Mouse (Mus musculus) cerebellum, adult 9-11 months (tissue): ENCODE results near the gene Acyp1.
"Not testable (repeated sequence)": the region's sequence is repeated elsewhere in the genome, so short reads cannot be mapped to it uniquely, and the experiment has no call there.

ENCODE experiments used
- DNase-seq: peaks from one replicate; pipeline ENCODE4 v3.0.0; 2022

The Acyp1 gene

GRCm38 (mm10) chr12:85281756-85282155 lies 6.5 kb downstream of the Acyp1 start:
- not testable (repeated sequence) for DNase-seq

DNA sequence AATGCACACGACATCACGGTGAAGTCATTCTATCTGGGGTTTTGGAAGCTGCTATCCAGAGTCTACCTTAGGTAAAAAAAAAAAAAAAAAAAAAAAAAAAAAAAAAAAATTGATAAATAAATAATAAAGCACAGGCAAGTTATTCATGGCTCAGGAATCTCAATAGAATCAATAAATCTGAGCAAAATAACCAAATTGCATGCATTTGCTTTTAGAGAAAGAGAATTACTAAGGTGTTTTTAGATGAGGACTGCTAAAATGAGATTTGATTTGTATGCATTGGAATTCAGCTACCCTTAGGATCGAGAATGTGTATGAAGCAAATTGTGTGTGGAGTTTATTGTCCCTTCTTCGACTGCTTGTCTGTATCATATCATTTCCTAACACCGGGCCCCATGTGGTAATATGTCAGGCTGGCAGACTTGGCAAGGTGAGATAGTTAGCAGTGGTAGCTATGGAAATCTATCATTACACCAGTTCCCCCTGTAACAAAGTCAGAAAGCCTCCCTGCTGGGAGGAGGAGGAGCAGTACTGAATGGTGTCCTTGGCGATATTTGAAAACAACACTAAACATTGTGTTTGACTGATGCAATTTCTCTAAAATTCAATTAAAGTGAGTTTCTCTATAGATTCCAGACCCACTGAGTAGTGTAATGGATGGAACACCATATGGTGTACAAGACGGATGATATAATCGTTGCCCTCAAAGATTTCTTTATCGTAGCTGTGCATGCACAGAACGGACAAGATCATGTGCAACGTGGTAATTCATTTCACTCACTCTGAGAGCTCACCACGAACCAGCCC lies 7.2 kb downstream of the Acyp1 start:
- DNase-seq: peak; percentile 34

GRCm38 (mm10) chr12:85280105-85280844 lies 8.0 kb downstream of the Acyp1 start:
- DNase-seq: peak; percentile 98

DNA sequence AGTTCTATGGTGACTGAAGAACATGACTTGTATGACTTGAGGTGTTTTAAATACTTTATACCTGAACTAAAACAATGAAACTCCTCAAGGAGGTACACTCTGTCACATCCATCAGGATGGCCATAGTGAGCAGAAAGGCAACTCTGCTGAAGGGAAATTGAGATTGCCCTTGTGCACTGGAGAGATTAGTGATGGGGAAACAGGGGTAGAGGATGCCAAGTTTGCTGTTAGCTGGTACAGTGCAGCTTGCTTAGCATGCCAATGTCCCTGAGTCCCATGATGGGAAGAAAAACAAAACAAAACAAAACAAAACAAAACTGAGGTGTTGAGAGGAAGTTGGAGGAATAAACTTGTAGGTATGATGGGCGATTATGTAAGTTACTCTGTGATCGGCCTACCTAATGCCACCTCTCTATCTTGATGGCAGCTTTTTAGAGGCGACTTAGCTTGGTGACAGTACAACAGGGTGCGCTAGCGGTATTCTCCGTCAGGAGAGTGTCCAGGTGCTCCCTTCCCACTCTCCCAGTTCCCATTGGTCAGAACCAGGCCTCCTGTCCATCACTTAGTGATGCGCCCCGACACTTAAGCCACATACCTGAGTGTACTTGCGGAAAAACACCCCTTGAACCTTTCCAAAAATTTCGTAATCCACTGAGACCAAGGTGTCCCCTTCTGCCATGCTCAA lies 8.7 kb downstream of the Acyp1 start:
- DNase-seq: peak; percentile 70

DNA sequence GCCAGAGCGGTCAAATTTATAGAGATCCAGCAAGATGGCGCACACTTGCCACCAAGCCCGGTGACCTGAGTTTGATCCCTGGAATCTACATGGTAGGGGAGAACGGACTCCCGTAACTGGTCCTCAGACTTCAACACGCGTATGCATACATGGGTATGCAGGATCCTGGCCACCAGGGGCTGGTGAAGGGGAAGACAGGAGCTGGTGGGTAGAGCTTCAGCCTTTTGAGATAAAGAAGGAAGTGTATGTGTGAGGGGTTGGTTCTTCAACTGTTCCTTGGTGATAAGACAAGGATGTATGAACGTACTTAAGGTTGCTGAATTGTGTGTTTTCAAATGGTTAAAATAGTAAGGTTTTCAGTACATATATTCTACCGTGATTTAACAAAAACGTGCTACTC lies 9.3 kb downstream of the Acyp1 start:
- DNase-seq: peak; percentile 30

GRCm38 (mm10) chr12:85276273-85276672 lies 12.0 kb downstream of the Acyp1 start:
- DNase-seq: no peak

- DNase-seq: no peak
Observed at GRCm38 (mm10) chr12:85273508-85273907, 14.7 kb downstream of the Acyp1 start.

DNA sequence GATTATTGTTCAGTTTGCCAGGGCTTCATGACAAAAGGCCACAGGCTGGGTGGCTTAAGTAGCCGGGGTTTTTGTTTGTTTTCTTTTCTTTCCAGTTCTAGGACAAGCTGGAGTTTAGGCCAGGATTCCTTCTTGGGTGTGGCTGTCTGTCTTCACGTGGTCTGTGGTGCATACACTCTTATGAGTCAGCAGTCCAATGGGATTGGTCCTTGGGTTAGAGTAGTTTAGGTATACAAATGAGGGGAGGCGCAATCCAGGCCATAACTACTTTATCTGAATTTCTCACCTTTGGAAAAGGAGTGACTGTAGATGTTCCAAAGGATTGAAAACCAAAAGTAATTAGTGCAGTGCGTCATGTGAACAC lies 16.4 kb downstream of the Acyp1 start:
- no peak for DNase-seq

DNA sequence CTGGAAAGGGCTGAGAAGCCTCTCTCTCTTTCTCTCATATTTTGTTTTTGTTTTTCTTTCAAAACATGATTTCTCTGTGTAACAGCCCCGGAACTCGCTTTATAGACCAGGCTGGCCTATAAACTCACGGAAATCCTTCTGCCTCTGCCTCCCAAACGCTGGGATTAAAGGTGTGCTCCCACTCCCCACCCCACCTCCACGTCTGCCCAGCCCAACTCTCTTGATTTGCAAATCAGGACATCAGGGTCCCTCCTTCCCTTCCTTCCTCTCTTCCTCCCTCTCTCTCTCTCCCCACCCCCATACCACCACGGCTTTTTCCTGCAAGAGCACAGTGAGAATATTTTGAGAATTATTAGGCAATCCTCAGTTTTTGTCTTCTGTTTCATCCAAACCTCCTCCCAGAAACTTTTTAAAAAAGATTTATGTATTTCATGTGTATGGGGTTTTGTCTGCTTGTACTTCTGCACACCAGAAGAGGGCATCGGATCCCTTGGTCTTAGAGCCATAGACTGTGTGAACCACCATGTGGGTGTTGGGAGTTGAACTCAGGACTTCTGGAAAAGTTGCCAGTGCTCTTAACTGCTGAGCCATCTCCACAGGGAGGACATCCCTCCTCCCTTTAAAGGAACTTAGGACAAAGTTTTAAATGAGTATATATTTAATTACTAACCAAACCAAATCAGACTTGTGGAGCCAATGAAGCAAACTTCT lies 17.0 kb downstream of the Acyp1 start:
- DNase-seq: no peak

GRCm38 (mm10) chr12:85270319-85270718 lies 17.9 kb downstream of the Acyp1 start, which contains the start of gene Mlh3:
Gene Mlh3, minus strand, starts transcription at chr12:85270599.
- peak; percentile 97 for DNase-seq

- no peak for DNase-seq
Observed at GRCm38 (mm10) chr12:85269821-85270220, 18.4 kb downstream of the Acyp1 start.

DNA sequence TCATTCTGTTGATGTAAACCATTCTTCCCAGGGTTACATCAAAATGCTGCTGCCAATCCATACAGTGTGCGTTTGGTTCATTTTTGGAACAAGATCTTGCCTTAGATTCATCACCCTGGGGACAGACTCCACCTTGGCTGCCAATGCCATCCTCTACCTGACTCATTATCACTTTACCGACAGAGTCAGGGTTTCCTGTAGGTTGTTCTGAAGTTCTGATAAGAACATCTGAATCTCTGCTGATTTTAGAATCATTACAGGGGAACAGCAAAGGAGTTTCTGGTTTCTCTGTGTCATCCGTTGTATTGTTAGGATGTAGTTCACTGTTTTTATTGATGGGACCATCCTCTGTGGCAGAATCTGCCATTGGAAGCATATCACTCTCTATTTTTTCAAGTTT lies 22.0 kb downstream of the Acyp1 start:
- no peak for DNase-seq

DNA sequence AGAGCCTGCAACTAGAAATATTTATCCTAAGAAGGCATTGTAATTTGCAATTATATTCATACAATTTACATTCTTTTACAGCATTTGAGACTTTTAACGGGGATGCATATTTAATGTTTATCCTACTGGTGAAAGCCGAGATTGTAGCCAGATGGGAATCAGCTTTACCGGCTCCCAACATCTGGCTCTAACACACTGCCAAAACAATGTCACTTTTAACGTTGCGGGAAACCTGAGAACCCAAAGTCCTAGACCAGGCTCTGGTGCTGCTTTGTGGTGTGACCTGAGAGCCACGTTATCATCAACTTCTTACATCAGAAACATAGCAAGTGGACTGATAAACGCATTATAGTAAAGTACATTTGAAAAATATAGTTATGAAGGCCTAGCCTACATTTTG lies 23.3 kb downstream of the Acyp1 start:
- DNase-seq: no peak

- DNase-seq: no peak
Observed at GRCm38 (mm10) chr12:85264531-85264930, 23.7 kb downstream of the Acyp1 start.

DNA sequence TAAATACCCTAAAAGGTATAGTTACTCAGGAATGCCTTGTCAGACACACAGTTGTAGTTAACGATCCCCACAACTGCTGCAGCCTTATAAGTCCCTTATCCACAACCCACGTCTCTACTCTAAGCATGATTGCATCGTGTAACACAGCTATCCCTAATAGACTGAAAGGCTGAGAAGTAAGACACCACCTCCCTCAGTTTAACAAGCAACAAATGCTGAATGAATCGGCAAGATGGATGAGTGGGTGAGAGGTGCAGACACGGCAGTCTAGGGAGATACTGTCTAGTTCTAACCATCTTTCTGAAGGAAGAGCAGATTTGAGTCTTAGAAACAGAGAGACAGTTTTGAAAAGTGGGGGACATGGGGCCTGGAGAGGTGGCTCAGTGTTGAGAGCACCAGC lies 25.0 kb downstream of the Acyp1 start:
- no peak for DNase-seq

- no peak for DNase-seq
Observed at GRCm38 (mm10) chr12:85262489-85262888, 25.7 kb downstream of the Acyp1 start.

DNA sequence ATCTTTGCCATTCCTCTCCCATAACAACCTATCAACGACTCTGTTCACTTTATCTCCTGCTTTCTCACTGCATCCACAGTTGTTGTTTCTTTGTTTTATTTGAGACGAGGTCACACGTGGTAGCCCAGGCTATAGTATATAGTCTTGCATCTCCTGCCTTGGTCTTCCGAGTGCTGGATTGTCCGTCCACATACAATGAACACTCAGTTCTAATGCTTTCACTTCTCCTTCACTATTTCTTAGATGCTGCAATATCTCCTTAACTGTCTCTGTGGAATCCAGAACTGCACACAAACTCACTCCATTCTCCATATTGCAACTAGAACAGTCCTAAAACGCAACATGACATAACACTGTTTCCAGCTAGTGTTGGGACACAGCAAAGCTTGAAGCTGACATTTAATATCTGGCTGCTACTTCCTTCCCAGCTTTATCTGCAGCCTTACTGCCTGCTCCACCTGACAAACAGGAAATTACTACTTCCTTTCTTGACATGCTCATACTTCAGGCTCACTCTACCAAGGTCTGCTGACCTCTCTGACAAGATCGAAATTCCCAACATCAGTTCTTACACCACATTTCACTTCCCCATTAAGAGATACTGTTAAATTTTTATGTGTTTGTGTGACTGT lies 31.1 kb downstream of the Acyp1 start:
- DNase-seq: no peak

GRCm38 (mm10) chr12:85256074-85256751 lies 32.0 kb downstream of the Acyp1 start:
- no peak for DNase-seq

GRCm38 (mm10) chr12:85252083-85252482 lies 36.2 kb downstream of the Acyp1 start:
- DNase-seq: no peak

- no peak for DNase-seq
Observed at GRCm38 (mm10) chr12:85237553-85237952, 50.7 kb downstream of the Acyp1 start.

DNA sequence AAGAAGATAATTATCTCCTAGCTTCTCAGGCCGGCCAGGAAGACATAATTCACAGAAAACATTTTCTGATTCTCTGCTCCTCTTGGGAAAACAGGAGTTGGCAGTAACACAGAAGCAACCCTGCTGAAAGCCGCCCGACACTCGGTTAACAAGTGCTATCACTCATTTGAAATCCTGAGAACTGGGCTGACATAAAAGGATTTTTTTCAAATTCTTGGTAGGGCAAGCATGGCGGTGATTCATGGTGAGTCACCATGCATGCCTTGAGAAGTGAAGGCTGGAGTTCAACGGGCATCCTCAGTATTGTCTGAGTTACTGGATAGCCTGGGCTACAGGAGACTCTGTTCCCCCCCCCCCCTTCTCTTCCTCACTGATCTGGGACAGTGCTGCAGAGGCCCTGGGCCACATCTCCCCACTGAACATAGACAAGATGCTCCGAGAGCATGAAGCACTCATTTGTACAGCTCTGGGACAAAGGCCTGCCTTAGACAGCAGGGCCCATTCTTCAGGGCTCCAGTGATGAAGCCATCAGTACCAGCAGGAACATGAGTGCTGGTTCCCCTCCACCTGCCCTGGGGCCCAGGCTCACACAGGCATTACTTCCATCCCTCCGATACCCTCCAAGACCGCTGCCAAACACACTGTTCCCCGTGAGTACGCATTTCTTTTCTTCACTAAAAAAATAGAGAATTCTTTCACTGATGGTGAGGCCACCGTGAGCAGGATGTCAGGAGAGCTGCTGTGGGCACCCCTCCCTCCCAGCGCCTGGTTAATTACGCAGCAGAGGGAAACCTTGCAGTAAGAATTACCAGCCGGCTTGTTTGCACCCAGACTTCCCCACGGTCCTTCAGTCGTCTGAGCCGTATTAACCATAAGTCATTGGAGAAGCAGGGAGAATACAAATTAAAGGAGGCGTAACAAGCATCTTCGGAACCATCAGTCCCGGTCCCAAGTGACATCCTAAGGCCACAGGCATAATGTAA lies 54.6 kb downstream of the Acyp1 start:
- no peak for DNase-seq
